Mouse (Mus musculus): Measurements from ENCODE around the gene Sqstm1.

Sqstm1 gene

GRCm38 (mm10) chr11:50210505-50211151 is at the start of gene Sqstm1, which contains the start of gene Mgat4b:
Gene Sqstm1 (minus strand): TSS chr11:50210827.
Gene Mgat4b (plus strand): TSS chr11:50210890.
- ATAC-seq (ENCODE audit: low TSS enrichment): peak; percentile 48

- peak; percentile 56 for ATAC-seq (ENCODE audit: low TSS enrichment)
These were observed 47.7 kb upstream of the Sqstm1 start for GRCm38 (mm10) chr11:50258310-50258709.

- peak; percentile 18 for ATAC-seq (ENCODE audit: low TSS enrichment)
These were observed 46.0 kb upstream of the Sqstm1 start for GRCm38 (mm10) chr11:50256615-50257014.

GRCm38 (mm10) chr11:50254010-50254580 is 43.5 kb upstream of the Sqstm1 start:
- ATAC-seq (ENCODE audit: low TSS enrichment): peak; percentile 66

- ATAC-seq (ENCODE audit: low TSS enrichment): 0 out of 2 replicates have a peak, but pooled peaks have one; percentile 5
These were observed 42.8 kb upstream of the Sqstm1 start for GRCm38 (mm10) chr11:50253393-50253792.

GRCm38 (mm10) chr11:50252684-50253265 is 42.1 kb upstream of the Sqstm1 start:
- no peak for ATAC-seq (ENCODE audit: low TSS enrichment)

- no peak for ATAC-seq (ENCODE audit: low TSS enrichment)
These were observed 41.5 kb upstream of the Sqstm1 start for GRCm38 (mm10) chr11:50252166-50252565.

- ATAC-seq (ENCODE audit: low TSS enrichment): peak; percentile 66
These were observed 38.0 kb upstream of the Sqstm1 start for GRCm38 (mm10) chr11:50248473-50249171.

GRCm38 (mm10) chr11:50245269-50245668 is 34.6 kb upstream of the Sqstm1 start:
- ATAC-seq (ENCODE audit: low TSS enrichment): no peak

- no peak for ATAC-seq (ENCODE audit: low TSS enrichment)
These were observed 33.3 kb upstream of the Sqstm1 start for GRCm38 (mm10) chr11:50243926-50244325.

GRCm38 (mm10) chr11:50240235-50240911 is 29.7 kb upstream of the Sqstm1 start:
- ATAC-seq (ENCODE audit: low TSS enrichment): no peak

GRCm38 (mm10) chr11:50238821-50239791 is 28.5 kb upstream of the Sqstm1 start:
- ATAC-seq (ENCODE audit: low TSS enrichment): no peak

- no peak for ATAC-seq (ENCODE audit: low TSS enrichment)
These were observed 27.7 kb upstream of the Sqstm1 start, which contains the start of gene Ltc4s for GRCm38 (mm10) chr11:50238324-50238723. Gene Ltc4s (minus strand): TSS chr11:50238616.

GRCm38 (mm10) chr11:50236937-50237835 is 26.6 kb upstream of the Sqstm1 start:
- ATAC-seq (ENCODE audit: low TSS enrichment): no peak

- peak; percentile 53 for ATAC-seq (ENCODE audit: low TSS enrichment)
These were observed 25.9 kb upstream of the Sqstm1 start for GRCm38 (mm10) chr11:50236540-50236936.

GRCm38 (mm10) chr11:50234606-50235005 is 24.0 kb upstream of the Sqstm1 start:
- ATAC-seq (ENCODE audit: low TSS enrichment): no peak

GRCm38 (mm10) chr11:50233993-50234392 is 23.4 kb upstream of the Sqstm1 start:
- no peak for ATAC-seq (ENCODE audit: low TSS enrichment)

- peak; percentile 47 for ATAC-seq (ENCODE audit: low TSS enrichment)
These were observed 22.4 kb upstream of the Sqstm1 start for GRCm38 (mm10) chr11:50233022-50233421.

GRCm38 (mm10) chr11:50231411-50231810 is 20.8 kb upstream of the Sqstm1 start:
- ATAC-seq (ENCODE audit: low TSS enrichment): no peak

Measured in frontal cortex, adult (tissue).